Mouse (Mus musculus) CH12.LX (cell line): ENCODE data around the gene Gm527.

Source experiments
- CTCF ChIP-seq, 2 experiments: IDR thresholded peaks in 1 of 2; conservative IDR thresholded peaks in 1 of 2; 2 replicates each; pipeline ENCODE4 v1.5.1; 2011 to 2012; ENCODE audit warnings: low read depth in 2 of 2, low read length in 2 of 2, improper control_type of control experiment in 1 of 2, inconsistent platforms in 1 of 2, mild to moderate bottlenecking in 1 of 2, moderate library complexity in 1 of 2
- E2F4 ChIP-seq: IDR thresholded peaks from 2 replicates; pipeline ENCODE4 v1.6.1; 2011; ENCODE audit warnings: low read depth, low read length, improper control_type of control experiment; ENCODE audit not compliant: insufficient replicate concordance
- ELF1 ChIP-seq: IDR thresholded peaks from 2 replicates; pipeline ENCODE4 v1.6.1; 2014; ENCODE audit warnings: low read depth, mild to moderate bottlenecking, inconsistent platforms, low read length, improper control_type of control experiment
- EP300 ChIP-seq: IDR thresholded peaks from 2 replicates; pipeline ENCODE4 v1.6.1; 2011; ENCODE audit warnings: low read length, improper control_type of control experiment
- GABPA ChIP-seq: IDR thresholded peaks from 2 replicates; pipeline ENCODE4 v1.6.1; 2012; ENCODE audit warnings: low read depth, low read length, improper control_type of control experiment, inconsistent platforms; ENCODE audit not compliant: insufficient replicate concordance
- HCFC1 ChIP-seq: IDR thresholded peaks from 2 replicates; pipeline ENCODE4 v1.6.1; 2012; ENCODE audit warnings: low read depth, mild to moderate bottlenecking, inconsistent platforms, low read length, improper control_type of control experiment
- MYC ChIP-seq: IDR thresholded peaks from 2 replicates; pipeline ENCODE4 v1.6.1; 2011; ENCODE audit warnings: low read depth, mild to moderate bottlenecking, improper control_type of control experiment, low read length
- POLR2A ChIP-seq: IDR thresholded peaks from 2 replicates; pipeline ENCODE4 v1.6.1; 2011; ENCODE audit warnings: low read depth, mild to moderate bottlenecking, improper control_type of control experiment, low read length
- SMC3 ChIP-seq: IDR thresholded peaks from 2 replicates; pipeline ENCODE4 v1.6.1; 2011; ENCODE audit warnings: low read depth, low read length, improper control_type of control experiment
- USF2 ChIP-seq: conservative IDR thresholded peaks from 2 replicates; pipeline ENCODE4 v1.6.1; 2011; ENCODE audit warnings: low read depth, low read length, improper control_type of control experiment

DNA sequence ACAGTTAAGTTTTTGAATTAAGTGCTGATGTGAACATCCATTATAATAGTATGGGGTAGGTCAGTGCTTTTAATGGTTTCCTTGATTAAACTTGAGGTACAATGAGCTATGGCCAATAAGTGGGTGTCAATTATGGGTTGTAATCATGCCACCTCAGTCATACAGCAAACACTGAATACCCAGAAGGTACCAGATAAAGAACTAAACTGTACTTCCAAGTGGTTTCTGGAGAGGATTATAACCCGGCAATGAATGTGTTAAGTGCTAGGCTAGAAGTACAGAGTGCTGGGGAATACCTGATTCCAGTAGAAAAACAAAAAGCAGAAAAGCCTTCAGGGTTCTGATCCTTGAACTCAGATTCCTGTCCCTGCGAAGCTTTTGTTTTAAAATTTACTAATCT lies 50.4 kb downstream of the Gm527 start:
- TF ChIP-seq EP300 (no peak), USF2 (no peak), CTCF (conservative IDR thresholded peaks at IDR 0.05 in 1 of 2, IDR thresholded peaks at IDR 0.05 in 1 of 2; ENCODE audit: low read depth in 2 of 2, low read length in 2 of 2) (no peak), HCFC1 (no peak), POLR2A (no peak), SMC3 (no peak), GABPA (no peak), ELF1 (no peak), MYC (no peak), E2F4 (no peak)
